Mouse (Mus musculus) hindbrain, embryonic 16.5 days (tissue): ENCODE measurements around the gene Gm21985. TPM values are rescaled to one million over a fixed set of nuclear protein-coding genes. Genes with fewer than 3 reads are reported as not detected.
A peak's percentile ranks its signal among the peaks of the same experiment; 100 is the strongest.

Source experiments
- ATAC-seq: fragments of 200-750 bp; cut with Nextera tagmentation; 2 replicates; pipeline ENCODE4 v1.8.0; 2017; ENCODE audit warnings: moderate TSS enrichment, moderate library complexity
- H3K27ac ChIP-seq: fragments of 300-500 bp; sonication (generic); 2 replicates; pipeline ENCODE4 v1.5.1; 2014; ENCODE audit warnings: low read depth, mild to moderate bottlenecking, control low read depth, low read length, moderate library complexity
- H3K27me3 ChIP-seq: fragments of 300-500 bp; sonication (generic); replicated peaks from 2 replicates; pipeline ENCODE4 v1.6.1; 2014; ENCODE audit warnings: low read length; ENCODE audit not compliant: control insufficient read depth, insufficient read depth
- H3K36me3 ChIP-seq: fragments of 300-500 bp; sonication (generic); 2 replicates; pipeline ENCODE4 v1.6.1; 2014; ENCODE audit warnings: mild to moderate bottlenecking, low read length, moderate library complexity, mixed read lengths; ENCODE audit not compliant: control insufficient read depth, insufficient read depth
- H3K4me1 ChIP-seq: fragments of 300-500 bp; sonication (generic); 2 replicates; pipeline ENCODE4 v1.6.1; 2014; ENCODE audit warnings: low read depth, low read length; ENCODE audit not compliant: control insufficient read depth, insufficient read depth
- H3K4me2 ChIP-seq: fragments of 300-500 bp; sonication (generic); 2 replicates; pipeline ENCODE4 v1.6.1; 2014; ENCODE audit warnings: mild to moderate bottlenecking, low read length, control low read depth, moderate library complexity
- H3K4me3 ChIP-seq: fragments of 300-500 bp; sonication (generic); 2 replicates; pipeline ENCODE4 v1.5.1; 2014; ENCODE audit warnings: mild to moderate bottlenecking, low read length, control low read depth, moderate library complexity
- H3K9ac ChIP-seq: fragments of 300-500 bp; sonication (generic); 2 replicates; pipeline ENCODE4 v1.6.1; 2014; ENCODE audit warnings: low read depth, mild to moderate bottlenecking, control low read depth, low read length, moderate library complexity
- H3K9me3 ChIP-seq: fragments of 300-500 bp; sonication (generic); 2 replicates; pipeline ENCODE4 v1.6.1; 2014; ENCODE audit warnings: mild to moderate bottlenecking, low read length, moderate library complexity; ENCODE audit not compliant: control insufficient read depth
- WGBS: fragments of 180-500 bp; shearing (Covaris S2); extraction: QIAGEN DNeasy Blood & Tissue Kit; methylation state at CpG from one replicate; pipeline ENCODE4 v1.1.7; 2014; 5-methylcytosine and 5-hydroxymethylcytosine counted together
- polyA plus RNA-seq: library from polyadenylated mRNA; unstranded; fragments of >200 nt; fragmentation: Nextera tagmentation; extraction: Ambion mirVana; gene quantifications from 2 replicates; pipeline ENCODE4 v1.2.1, GENCODE M21; 2015

The Gm21985 gene
- polyA plus RNA-seq, 1 experiment from 2014 or later: not detected

DNA sequence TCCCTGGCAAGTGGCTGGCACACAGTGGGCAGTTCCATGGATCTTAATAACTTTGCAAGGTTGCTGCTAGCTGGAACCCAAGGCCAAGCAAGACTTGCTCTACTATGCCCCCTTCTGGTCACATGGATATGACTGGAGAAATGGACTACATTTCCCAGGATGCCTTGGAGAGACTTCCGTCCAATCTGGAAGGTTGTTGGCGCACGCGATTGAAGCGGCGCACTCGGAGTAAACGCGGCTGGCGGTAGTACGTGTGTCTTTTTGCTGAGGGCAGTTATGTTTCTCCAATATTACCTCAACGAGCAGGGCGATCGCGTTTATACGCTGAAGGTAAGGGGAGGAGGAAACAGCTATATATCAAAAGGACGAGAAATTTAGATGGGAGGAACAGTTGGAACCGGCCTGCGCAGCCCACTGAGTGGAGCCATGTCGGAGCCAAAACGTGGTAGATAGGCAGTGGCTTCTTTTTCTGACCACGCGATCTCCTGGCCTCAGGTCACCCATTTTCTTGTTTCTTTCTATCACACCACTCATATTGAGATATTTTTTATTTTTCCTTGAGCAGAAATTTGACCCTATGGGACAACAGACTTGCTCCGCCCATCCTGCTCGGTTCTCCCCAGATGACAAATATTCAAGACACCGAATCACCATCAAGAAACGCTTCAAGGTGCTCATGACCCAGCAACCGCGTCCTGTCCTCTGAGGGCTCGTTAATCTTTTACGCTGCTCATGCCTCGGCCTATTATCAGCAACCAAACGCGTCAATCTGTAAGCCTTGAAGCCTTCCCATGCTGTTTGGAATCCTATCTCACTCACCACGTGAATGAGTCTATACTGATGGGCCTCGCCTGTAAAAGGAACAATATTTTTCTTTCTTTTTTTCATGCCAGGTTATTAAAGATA is 4.1 kb upstream of the Gm21985 start, which contains the start of gene Nop10:
Gene Nop10 (plus strand): TSS at position 179 of the 906 bp plus-strand sequence.
- peak; percentile 70 for ATAC-seq
- peak within 1 kb of the TSS; percentile 71 for H3K4me3 ChIP-seq
- H3K9ac ChIP-seq: peak within 1 kb of the TSS; percentile 70
- H3K27me3 ChIP-seq: no peaks in the 10 kb centered on the region
- no peaks in the 10 kb centered on the region for H3K36me3 ChIP-seq
- peak within 1 kb of the TSS; percentile 78 for H3K27ac ChIP-seq
- H3K4me1 ChIP-seq: peaks cover 15% of the 10 kb centered on the region
- WGBS: under 1% methylated on average over 36 of the region's 36 CpGs
- peak within 1 kb of the TSS; percentile 57 for H3K4me2 ChIP-seq
- H3K9me3 ChIP-seq: no peaks in the 10 kb centered on the region

DNA sequence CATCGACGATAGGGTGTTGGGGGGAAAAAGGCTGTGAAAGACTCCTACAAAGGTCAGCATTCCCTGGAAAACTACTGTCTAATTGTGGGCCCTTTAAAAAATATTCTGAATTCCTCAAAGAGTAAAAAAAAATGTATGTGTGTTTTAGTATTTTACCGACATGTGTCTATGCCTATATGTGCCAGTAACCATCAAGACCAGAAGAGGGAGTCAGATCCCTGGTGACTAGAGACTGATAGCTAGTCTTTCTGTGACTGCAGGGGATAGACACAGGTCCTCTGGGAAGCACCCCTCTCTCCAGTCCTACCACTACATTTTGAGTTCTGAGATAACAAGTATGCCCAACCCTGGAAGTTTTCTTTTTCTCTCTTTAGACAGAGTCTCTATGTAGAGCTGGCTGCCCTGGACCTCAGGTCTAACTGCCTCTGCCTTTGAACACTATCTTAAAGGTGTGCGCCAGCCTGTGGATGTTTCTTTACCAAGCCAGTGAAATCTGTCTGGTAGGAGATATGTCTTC is 3.3 kb upstream of the Gm21985 start:
- Histone ChIP-seq H3K9ac (peak overlapping the region; percentile 70), H3K27ac (no peak overlapping the region), H3K4me3 (peak overlapping the region; percentile 71), H3K36me3 (no peaks in the 10 kb centered on the region), H3K4me2 (peak overlapping the region; percentile 57), H3K27me3 (no peaks in the 10 kb centered on the region), H3K4me1 (peaks cover 19% of the 10 kb centered on the region), H3K9me3 (no peaks in the 10 kb centered on the region)
- no peak for ATAC-seq
- 37% methylated on average over 4 of the region's 4 CpGs for WGBS

GRCm38 (mm10) chr2:112264364-112264763 is 1.8 kb upstream of the Gm21985 start:
- Histone ChIP-seq H3K27me3 (no peaks in the 10 kb centered on the region), H3K36me3 (no peaks in the 10 kb centered on the region), H3K4me1 (peaks cover 25% of the 10 kb centered on the region), H3K9ac (no peak overlapping the region), H3K9me3 (no peaks in the 10 kb centered on the region), H3K4me3 (no peak overlapping the region), H3K4me2 (no peak overlapping the region), H3K27ac (no peak overlapping the region)
- ATAC-seq: no peak
- 80% methylated on average over 4 of the region's 4 CpGs for WGBS

DNA sequence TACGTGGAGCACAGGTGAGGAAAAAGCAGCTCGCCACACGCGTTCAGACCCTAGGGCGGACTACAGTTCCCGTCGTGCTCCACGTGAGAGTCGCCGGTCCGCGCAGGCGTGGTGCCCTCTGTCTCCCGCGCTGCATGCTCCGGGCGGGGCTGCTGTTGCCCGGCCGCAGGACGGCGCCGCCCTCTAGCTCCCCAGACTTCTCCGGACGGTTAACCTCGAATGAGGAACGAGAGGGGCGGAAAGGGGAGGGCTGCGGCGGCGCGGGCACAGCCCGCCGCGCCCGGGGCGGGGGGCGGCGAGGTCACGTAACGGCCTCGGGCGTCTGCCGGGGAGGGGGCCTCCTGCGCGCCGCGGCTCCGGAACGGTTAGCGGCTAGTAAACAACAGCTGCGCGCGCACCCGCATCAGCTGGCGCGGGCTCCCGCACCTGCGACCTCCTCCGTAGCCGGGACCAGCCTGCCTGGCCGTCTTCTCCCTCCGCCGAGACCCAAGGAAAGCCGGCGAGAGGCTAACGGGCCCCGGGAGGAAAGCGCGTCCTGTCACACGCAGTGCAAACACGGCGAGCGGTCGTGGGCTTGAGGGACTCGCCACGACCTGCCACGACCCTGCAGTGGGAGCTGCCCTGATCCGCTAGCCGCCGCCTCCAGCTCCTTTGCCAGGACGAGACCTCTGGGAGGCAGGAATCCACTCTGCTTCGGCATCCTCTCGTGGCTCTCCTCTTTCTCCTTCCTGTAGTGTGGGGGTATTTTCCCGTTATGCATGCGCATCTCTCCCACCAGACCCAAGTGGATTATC is 469 bp upstream of the Gm21985 start, which contains the start of gene Slc12a6:
Gene Slc12a6 (plus strand): TSS at position 378 of the 794 bp plus-strand sequence.
- Histone ChIP-seq H3K4me1 (peaks cover 29% of the 10 kb centered on the region), H3K27me3 (no peaks in the 10 kb centered on the region), H3K9me3 (no peaks in the 10 kb centered on the region), H3K36me3 (no peaks in the 10 kb centered on the region), H3K27ac (peak within 1 kb of the TSS; percentile 93), H3K4me3 (peak within 1 kb of the TSS; percentile 94), H3K4me2 (peak within 1 kb of the TSS; percentile 79), H3K9ac (peak within 1 kb of the TSS; percentile 87)
- WGBS: under 1% methylated on average over 67 of the region's 85 CpGs
- peak; percentile 96 for ATAC-seq

DNA sequence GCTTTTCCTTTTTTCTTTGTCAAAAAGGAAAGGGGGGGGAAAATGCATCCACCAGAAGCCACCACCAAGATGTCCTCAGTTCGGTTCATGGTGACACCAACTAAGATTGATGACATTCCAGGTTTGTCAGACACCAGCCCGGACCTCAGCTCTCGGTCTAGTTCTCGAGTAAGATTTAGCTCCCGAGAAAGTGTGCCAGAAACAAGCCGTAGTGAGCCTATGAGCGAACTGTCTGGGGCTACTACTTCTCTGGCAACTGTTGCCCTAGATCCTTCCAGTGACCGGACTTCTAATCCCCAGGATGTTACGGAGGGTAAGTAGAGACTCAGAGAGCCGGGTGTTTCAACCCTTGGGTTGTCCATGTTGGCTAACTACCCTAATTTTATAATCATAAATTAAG is 666 bp downstream of the Gm21985 start:
- H3K36me3 ChIP-seq: no peaks in the 10 kb centered on the region
- no peaks in the 10 kb centered on the region for H3K9me3 ChIP-seq
- H3K4me1 ChIP-seq: peaks cover 29% of the 10 kb centered on the region
- 38% methylated on average over 10 of the region's 10 CpGs for WGBS
- H3K27ac ChIP-seq: no peak overlapping the region
- no peak for ATAC-seq
- H3K9ac ChIP-seq: peak overlapping the region; percentile 87
- H3K4me2 ChIP-seq: peak overlapping the region; percentile 79
- H3K27me3 ChIP-seq: no peaks in the 10 kb centered on the region
- H3K4me3 ChIP-seq: peak overlapping the region; percentile 94

GRCm38 (mm10) chr2:112267547-112268269 is 1.6 kb downstream of the Gm21985 start:
- H3K9ac ChIP-seq: no peak overlapping the region
- H3K27me3 ChIP-seq: no peaks in the 10 kb centered on the region
- H3K4me3 ChIP-seq: peak overlapping the region; percentile 94; the same call in 1 of the 2 replicates
- ATAC-seq: no peak
- no peak overlapping the region for H3K27ac ChIP-seq
- peaks cover 28% of the 10 kb centered on the region for H3K4me1 ChIP-seq
- H3K4me2 ChIP-seq: peak overlapping the region; percentile 79
- no peaks in the 10 kb centered on the region for H3K9me3 ChIP-seq
- no peaks in the 10 kb centered on the region for H3K36me3 ChIP-seq
- WGBS: 75% methylated on average over 8 of the region's 8 CpGs

DNA sequence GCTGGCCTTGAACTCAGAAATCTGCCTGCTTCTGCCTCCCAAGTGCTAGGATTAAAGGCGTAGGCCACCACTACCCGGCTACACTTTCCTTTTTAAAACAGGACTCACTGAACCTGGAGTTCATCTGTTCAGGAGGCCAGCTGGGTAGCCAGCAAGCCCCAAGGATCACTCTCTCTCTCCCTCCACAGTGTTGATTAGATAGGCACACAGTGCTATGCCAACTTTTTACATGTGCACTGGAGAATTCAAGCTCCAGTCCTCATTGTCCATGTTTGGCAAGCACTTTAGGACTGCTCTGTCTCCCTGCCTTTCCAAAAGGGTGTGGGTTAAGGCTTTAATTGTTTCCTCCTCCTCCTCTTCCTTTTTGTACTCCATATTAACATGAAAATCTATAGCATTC is 3.9 kb downstream of the Gm21985 start:
- 91% methylated on average over 2 of the region's 2 CpGs for WGBS
- Histone ChIP-seq H3K27me3 (no peaks in the 10 kb centered on the region), H3K27ac (no peak overlapping the region), H3K4me1 (peaks cover 20% of the 10 kb centered on the region), H3K4me2 (no peak overlapping the region; the same call in 1 of the 2 replicates), H3K9me3 (no peaks in the 10 kb centered on the region), H3K4me3 (no peak overlapping the region), H3K36me3 (no peaks in the 10 kb centered on the region), H3K9ac (no peak overlapping the region)
- no peak for ATAC-seq

GRCm38 (mm10) chr2:112272909-112273308 is 6.8 kb downstream of the Gm21985 start:
- no peak for ATAC-seq
- H3K4me1 ChIP-seq: peaks cover 9% of the 10 kb centered on the region
- 93% methylated on average over 2 of the region's 2 CpGs for WGBS

More at GRCm38 (mm10) chr2:112272909-112273308, 6.8 kb downstream of the Gm21985 start:
- Histone ChIP-seq H3K4me3 (no peak overlapping the region), H3K27ac (no peak overlapping the region), H3K9ac (no peak overlapping the region), H3K27me3 (no peaks in the 10 kb centered on the region), H3K4me2 (no peak overlapping the region), H3K36me3 (no peaks in the 10 kb centered on the region), H3K9me3 (no peaks in the 10 kb centered on the region)
